Mouse (Mus musculus): Measurements from ENCODE around the gene Ptgs1.
A peak's percentile ranks its signal among the peaks of the same experiment; 100 is the strongest.

The Ptgs1 gene

DNA sequence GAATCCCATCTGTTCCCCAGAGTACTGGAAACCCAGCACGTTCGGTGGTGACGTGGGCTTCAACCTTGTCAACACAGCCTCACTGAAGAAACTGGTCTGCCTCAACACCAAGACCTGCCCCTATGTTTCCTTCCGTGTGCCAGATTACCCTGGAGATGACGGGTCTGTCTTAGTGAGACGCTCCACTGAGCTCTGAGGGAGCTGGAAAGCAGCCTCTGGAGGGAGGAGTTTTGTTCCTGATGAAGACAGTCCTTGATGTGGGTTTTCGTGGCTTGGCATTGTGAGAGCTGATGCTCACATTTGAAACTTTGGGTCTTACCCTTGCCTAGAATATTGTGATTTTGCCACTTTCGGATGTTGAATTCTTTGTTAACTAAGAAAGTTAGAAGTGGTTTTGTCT is 20.9 kb downstream of the Ptgs1 start:
- DNase-seq (ENCODE audit: low spot score) = no peak

DNA sequence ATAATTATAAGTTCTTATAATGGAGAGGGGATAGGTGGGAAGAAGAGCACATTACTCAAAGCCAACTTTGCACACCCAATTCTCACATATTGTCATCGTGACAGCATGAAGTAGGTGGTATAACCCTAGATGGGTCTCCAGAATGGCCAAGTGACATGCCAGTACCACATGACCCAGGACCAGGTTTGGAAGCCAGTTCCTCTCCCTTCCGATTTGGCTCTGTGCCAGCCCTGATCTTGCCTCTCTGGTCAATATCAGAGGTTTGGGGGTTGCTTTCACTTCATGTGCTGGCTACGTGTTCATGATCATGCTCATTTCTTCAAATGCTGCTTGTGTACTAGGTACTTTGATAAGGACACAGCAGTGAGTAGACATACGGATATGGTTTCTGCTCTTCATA is 22.3 kb downstream of the Ptgs1 start:
- no peak for DNase-seq (ENCODE audit: low spot score)

DNA sequence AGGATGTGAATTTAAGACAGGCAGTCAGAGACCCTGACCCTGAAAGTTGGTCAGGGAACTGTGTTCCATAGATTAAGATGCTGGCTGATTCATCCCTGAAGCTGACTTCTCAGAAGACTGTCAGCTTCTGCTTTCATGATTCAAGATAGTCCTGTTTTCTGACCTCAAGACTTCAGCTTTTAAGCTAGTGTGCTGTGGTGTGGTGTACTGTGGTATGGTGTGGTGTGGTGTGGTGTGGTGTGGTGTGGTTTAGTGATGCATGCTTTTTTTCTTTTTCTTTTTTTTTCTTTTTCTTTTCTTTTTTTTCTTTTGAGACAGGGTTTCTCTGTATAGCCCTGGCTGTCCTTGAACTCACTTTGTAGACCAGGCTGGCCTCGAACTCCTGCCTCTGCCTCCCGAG is 24.2 kb downstream of the Ptgs1 start:
- DNase-seq (ENCODE audit: low spot score) = no peak

DNA sequence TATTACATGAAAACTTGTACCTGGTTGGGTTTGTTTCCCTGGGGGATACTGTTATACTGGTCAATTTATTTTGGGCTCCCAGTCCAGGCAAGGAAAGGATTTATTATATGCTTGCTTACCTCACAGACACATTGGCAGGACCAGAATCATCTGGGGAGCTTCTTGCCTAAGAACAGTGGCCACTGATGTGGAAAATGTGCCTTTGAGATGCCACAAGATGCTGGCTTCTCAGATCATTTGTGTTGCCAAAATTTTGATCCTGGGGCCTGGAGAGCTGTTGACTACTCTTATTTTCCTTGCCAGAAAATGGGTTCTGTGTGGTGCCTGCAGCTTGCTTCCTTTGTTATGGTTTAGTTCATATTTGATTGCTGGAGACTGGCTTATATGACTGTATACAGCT is 26.7 kb downstream of the Ptgs1 start:
- no peak for DNase-seq (ENCODE audit: low spot score)

DNA sequence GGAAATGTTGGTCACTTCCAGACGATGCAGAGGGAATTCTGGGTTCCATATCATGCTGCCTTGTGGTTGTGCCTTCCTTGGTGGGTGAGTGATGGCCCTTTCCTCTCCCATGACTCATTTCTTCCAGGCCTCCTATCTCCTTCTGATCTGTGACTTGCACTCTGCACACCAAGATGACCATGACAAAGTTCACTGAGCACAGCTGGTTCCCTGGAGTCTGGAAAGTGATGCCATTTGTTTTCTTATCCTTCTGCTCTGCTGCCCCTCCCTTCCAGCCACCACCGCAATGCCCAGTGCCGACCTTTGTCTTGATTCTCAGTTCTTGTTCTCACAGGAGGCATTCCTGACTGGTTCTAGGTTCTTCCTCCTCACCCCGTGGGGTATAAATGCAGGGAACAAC is 29.2 kb downstream of the Ptgs1 start:
- DNase-seq (ENCODE audit: low spot score) = no peak

DNA sequence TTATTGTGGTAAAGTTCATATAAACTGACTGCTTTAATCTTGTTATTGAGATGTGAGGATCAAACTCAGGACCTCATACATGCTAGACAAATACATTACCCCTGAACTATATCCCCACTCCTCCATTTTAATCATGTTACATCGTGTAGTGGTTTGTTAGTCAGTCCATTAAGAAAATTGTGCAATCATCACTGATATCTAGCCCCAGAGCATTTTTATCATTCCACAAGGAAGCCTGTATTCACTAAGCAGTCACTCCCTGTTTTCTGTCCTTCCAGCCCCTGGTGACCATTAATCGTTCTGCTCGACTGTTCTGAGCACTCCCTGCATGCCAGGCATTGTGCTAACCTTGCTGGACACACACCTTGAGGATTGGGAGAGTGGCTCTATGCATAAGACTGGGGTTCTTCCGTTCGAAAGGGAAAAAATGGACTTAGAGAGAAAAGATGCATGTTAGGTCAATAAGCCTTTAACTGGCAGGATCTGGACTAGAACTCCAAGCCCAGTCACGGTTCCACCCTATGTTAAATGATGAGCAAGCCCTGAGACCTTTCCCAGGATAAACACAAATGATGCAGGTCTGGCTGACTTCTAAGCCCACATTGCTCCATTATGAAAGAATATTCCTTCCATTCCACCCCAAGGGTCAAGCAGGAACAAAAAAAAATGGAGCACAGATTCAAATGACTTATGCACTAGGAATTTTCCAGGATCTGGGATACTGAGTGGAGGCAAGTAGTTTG is 29.7 kb downstream of the Ptgs1 start:
- DNase-seq (ENCODE audit: low spot score) = no peak

DNA sequence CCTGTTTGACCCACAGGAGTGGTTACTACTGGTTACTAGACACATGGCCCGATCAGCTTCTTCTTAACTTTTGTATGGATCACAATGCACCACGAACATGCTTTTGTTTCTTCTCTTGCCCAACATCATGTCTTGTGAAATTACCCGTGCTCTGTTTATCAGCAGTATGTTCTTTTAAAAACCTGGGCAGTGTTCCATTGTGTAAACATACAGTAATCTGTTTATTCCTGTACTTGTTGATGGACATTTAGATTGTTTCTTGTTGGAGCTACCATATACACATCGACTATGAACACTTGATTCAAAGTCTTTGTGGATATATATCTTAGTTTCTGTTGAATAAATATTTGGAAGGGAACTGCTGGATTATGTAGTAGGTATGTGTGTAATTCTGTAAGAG is 31.8 kb downstream of the Ptgs1 start:
- DNase-seq (ENCODE audit: low spot score) = no peak

DNA sequence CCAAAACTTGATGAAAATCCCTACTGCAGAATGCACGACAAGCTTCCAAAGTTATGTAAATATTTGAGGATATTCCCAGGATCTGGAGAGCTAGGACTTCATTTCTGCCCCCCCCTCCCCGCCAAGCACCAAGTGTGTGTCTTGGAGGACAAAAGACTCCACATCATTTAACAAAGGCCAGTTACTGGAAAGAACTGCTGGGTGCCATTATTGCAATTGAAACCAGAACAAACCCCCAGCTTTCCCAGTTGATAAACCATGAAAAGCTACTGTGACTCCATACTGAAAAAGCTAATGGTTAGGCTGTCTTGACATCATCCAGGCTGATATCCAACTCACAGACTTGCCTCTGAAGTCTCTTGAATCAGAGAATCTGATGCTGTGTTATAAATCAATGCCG is 39.2 kb downstream of the Ptgs1 start:
- no peak for DNase-seq (ENCODE audit: low spot score)

DNA sequence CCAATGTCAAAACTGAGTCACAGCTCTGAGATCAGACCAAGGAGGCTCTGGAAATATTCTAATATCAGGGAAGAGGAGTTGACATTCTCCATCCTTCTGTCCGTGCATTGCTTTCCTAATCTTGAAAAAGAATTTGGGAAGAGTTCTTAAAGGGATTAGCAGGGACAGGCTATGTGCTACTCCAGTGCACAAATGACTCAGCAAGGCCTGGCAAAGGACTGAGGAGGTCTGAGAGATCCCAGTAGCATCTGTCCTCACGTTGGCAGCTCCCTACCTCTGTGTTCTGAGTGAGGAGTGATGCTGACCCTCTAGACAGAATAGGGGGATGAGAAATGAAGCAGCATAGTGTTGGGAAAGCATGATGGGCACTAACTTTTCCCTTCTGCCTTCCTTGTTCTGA is 40.0 kb downstream of the Ptgs1 start:
- no peak for DNase-seq (ENCODE audit: low spot score)

DNA sequence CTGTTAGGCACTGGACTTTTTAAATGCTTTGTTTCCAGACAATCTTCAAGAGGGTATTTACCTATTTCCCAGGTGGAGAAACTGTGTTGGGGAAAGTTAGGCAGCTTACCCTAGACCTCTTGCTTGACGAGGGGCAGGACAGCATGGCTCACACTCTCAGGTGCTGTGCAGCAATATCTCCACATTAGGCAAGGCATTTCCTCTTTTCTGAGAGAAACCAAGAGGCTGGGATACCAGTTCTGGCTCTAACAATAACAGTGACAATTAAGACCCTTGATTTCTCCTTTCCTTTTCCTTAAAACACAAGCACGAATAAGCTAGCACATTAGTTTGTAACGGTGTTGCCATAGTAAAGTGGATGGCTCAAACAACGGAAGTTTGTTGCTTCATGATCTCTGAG is 40.9 kb downstream of the Ptgs1 start:
- no peak for DNase-seq (ENCODE audit: low spot score)

DNA sequence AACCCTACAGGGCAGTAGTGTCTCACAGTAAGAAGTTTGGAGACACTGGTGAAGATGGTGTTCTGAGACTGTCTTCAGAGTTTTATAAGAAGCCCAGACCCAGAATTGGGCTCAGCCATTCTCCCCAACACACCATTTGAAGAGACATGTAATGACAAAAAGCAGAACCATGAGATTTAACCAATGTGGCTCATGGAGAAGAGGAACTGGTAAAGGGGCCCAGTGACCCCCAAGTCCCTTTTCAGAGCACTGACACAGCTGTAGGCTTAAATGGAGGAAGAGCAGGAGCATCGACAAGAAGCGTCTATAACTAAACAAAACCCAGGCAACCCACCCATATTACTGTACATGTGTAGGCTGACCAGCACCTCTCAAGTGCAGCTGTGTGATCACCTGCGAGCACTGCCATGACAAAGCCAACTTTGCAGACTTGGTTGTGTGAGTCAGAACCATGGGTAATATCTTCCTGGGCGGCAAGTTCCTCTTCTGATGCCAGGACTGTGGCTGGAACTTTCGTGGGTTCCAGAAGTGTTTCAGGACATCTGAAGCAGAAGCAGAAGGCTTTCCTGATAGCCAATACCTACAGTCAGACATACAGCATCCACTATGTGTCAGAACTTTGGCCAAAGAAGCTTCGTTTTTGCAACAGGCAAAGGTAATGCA is 42.2 kb downstream of the Ptgs1 start:
- no peak for DNase-seq (ENCODE audit: low spot score)

DNA sequence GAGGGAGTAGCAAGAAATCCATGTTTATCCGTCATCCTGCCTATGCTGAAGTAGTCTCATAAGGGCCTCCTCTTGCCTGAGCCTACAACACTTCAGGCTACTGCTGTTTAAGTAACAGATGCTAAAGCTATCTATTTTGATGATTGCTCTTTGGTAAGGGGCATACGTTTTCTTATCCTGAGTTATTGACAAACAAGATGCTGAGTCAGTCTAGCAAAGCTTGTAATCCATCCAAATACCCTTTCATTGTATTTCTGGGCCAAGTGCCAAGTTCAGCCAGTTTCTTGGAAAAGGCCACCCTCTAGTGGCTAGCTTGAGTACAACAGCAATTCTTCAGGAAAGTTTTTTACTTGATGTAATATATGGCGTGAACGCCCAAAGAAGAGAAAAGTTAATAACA is 46.2 kb downstream of the Ptgs1 start:
- DNase-seq (ENCODE audit: low spot score) = peak; percentile 50

DNA sequence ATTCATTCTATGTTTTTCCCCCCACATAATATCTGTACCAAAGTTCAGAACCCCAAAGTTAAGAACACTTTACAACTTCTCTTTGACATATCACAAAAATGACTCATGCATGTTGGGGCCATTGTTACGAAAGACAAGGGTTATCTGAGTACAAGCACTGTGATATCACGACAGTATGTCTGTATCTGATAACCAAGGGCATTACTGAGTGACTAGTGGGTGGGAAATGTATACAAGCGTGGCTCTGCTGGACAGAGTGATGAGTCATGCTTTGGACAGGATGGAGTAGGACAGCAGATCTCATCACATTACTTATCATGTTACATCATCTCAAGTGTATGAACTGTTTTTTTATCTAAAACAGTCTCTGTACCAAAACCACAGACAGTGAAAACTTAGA is 48.5 kb downstream of the Ptgs1 start:
- DNase-seq (ENCODE audit: low spot score) = no peak

DNA sequence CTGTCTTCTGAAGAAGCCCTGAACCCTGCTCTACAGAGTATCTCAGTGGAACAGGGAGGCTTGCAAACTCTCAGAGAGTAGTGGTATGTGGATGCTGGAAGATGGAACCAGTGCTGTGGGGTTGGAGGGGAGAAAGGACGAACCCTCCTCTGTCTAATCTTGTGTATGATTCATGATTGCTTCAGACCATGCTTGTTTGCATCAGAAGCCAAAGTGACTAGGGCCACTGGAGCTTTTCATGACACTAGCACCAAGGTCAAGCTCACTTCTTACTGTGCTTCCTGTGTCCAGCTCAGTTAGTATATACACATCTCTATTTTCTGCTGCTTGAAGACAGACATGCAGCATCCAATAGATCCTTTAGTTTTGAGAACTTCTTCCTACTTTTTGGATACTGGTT is 50.9 kb downstream of the Ptgs1 start:
- DNase-seq (ENCODE audit: low spot score) = no peak

DNA sequence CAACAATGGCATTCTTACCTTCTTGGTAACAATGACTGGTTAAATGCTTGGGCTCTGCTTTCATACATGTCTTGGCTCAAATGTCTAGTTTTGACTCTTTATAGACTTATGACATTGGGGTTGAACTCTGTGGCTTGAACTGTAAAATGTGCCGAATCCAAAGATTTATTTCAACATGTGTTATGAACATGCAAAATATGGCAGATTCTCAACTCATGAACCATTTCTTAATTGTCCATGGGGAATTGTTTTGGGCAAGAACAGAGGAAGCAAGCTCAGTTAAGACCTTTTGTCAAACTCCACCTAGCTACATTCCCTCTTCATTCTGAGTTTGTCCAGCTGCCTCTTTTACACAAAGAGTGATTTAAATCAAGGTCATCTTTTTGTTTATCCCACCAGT is 52.1 kb downstream of the Ptgs1 start:
- DNase-seq (ENCODE audit: low spot score) = no peak

Data from layer of hippocampus, adult 9-10 months (tissue).